Mouse (Mus musculus): ENCODE measurements at regions not wholly inside any gene's neighbourhood (a gene's known extent, or its start where the extent isn't known, plus 50 kb on each side); places are given as distances from the start of the nearest gene placed in this dataset.

DNA sequence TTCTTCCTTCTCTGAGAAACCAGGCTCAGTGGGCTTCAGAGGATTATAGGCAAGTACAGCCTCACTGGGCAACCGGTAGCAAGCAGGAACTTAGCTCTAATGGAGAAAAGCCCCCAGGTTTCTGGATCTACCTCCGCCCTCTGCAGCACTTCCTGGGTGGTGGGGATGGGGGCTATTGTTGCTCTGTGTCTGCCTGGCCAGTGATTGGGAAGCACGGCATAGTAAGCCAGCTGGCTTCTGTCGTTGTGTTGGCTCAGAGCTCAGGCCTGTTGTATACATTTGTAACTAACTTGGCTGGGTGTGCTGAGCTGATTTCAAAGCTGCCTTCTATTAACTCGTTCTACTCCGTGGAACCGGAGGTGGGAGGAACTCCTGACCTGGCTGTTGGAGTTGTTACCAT is 58.9 kb upstream of the Gjb5 start:
- TF ChIP-seq CTCF (IDR thresholded peaks at IDR 0.05; ENCODE audit: control insufficient read depth, insufficient read depth, insufficient replicate concordance, low read depth, low read length) (no peak), POLR2A (IDR thresholded peaks at IDR 0.05; ENCODE audit: control insufficient read depth, low read depth, low read length) (no peak)

Data from testis, adult 2 months (tissue).